Mouse (Mus musculus) layer of hippocampus, postnatal 14 days (tissue): ENCODE data around the gene Lcmt1. TPM values are rescaled to one million over a fixed set of nuclear protein-coding genes. Genes with fewer than 3 reads are reported as not detected.

Experiments used
- DNase-seq, 2 experiments: peaks; one replicate each; pipeline ENCODE4 v3.0.0; 2021 to 2022; ENCODE audit warnings: low spot score in 2 of 2, mixed read lengths in 1 of 2
- total RNA-seq, 2 experiments: library from RNA; stranded (reverse); gene quantifications; 2 replicates each; pipeline ENCODE4 v1.2.3; 2021

The Lcmt1 gene
- total RNA-seq, 2 experiments from 2014 or later: 85.1 to 87.4 TPM

- no peak for DNase-seq
Measured at GRCm38 (mm10) chr7:123359101-123359500, 10.5 kb upstream of the Lcmt1 start.

GRCm38 (mm10) chr7:123360185-123360584 lies 9.4 kb upstream of the Lcmt1 start:
- DNase-seq: no peak

- no peak for DNase-seq
Measured at GRCm38 (mm10) chr7:123361229-123361980, 8.2 kb upstream of the Lcmt1 start.

- no peak for DNase-seq
Measured at GRCm38 (mm10) chr7:123362806-123363205, 6.8 kb upstream of the Lcmt1 start.

- DNase-seq: no peak
Measured at GRCm38 (mm10) chr7:123363971-123364370, 5.6 kb upstream of the Lcmt1 start.

- DNase-seq: no peak
Measured at GRCm38 (mm10) chr7:123365876-123366741, 3.5 kb upstream of the Lcmt1 start.

GRCm38 (mm10) chr7:123366806-123367205 lies 2.8 kb upstream of the Lcmt1 start:
- no peak for DNase-seq

- DNase-seq: peak in 1 of 2 experiments; percentile 71
Measured at GRCm38 (mm10) chr7:123367218-123368150, 2.1 kb upstream of the Lcmt1 start.

- no peak for DNase-seq
Measured at GRCm38 (mm10) chr7:123368187-123368586, 1.4 kb upstream of the Lcmt1 start.

GRCm38 (mm10) chr7:123368778-123369746 lies 522 bp upstream of the Lcmt1 start:
- DNase-seq: no peak

- no peak for DNase-seq
Measured at GRCm38 (mm10) chr7:123370700-123371099, 1.1 kb downstream of the Lcmt1 start.

- DNase-seq: no peak
Measured at GRCm38 (mm10) chr7:123371501-123371900, 1.9 kb downstream of the Lcmt1 start.

- peak; percentile 88 to 98 for DNase-seq
Measured at GRCm38 (mm10) chr7:123377443-123378400, 8.1 kb downstream of the Lcmt1 start.

GRCm38 (mm10) chr7:123385693-123386407 lies 16.3 kb downstream of the Lcmt1 start:
- no peak for DNase-seq

- DNase-seq: no peak
Measured at GRCm38 (mm10) chr7:123389686-123390280, 20.2 kb downstream of the Lcmt1 start.

- no peak for DNase-seq
Measured at GRCm38 (mm10) chr7:123394271-123394670, 24.7 kb downstream of the Lcmt1 start.

GRCm38 (mm10) chr7:123396900-123397299 lies 27.3 kb downstream of the Lcmt1 start:
- no peak for DNase-seq

GRCm38 (mm10) chr7:123397369-123397768 lies 27.8 kb downstream of the Lcmt1 start:
- DNase-seq: no peak
